Mouse (Mus musculus) G1E (cell line): ENCODE measurements around the gene Txlna. TPM values are rescaled to one million over a fixed set of nuclear protein-coding genes. Genes with fewer than 3 reads are reported as not detected.
A peak's percentile ranks its signal among the peaks of the same experiment; 100 is the strongest.

ENCODE experiments used
- ATAC-seq: 2 replicates; pipeline ENCODE4 v1.8.0; 2016; ENCODE audit warnings: mild to moderate bottlenecking; ENCODE audit not compliant: insufficient number of reproducible peaks, poor library complexity, low FRiP score, severe bottlenecking; ENCODE audit errors: extremely low read depth
- DNase-seq: peaks from one replicate; pipeline ENCODE4 v3.0.0; 2012; ENCODE audit warnings: low spot score
- H3K27me3 ChIP-seq: 2 replicates; pipeline ENCODE4 v1.6.1; 2012; ENCODE audit warnings: mild to moderate bottlenecking, low read length, inconsistent platforms; ENCODE audit not compliant: insufficient read depth
- H3K36me3 ChIP-seq: replicated peaks from 2 replicates; pipeline ENCODE3; 2012; ENCODE audit warnings: mild to moderate bottlenecking, inconsistent platforms
- H3K4me1 ChIP-seq: 2 replicates; pipeline ENCODE4 v1.6.1; 2012; ENCODE audit warnings: low read depth, low read length, inconsistent platforms, mixed read lengths; ENCODE audit not compliant: insufficient read depth
- H3K4me3 ChIP-seq: 2 replicates; pipeline ENCODE4 v1.5.1; 2012; ENCODE audit warnings: low read depth, mild to moderate bottlenecking, inconsistent platforms, low read length, moderate library complexity, mixed read lengths
- H3K9me3 ChIP-seq: replicated peaks from 2 replicates; pipeline ENCODE4 v1.6.1; 2012; ENCODE audit warnings: inconsistent platforms
- CTCF ChIP-seq: IDR thresholded peaks from 2 replicates; pipeline ENCODE4 v1.5.1; 2012; ENCODE audit warnings: low read depth, low read length, inconsistent platforms, mixed read lengths
- GATA1 ChIP-seq: IDR thresholded peaks from 2 replicates; pipeline ENCODE4 v1.6.1; 2012; ENCODE audit warnings: borderline replicate concordance, low read length, inconsistent platforms, mixed read lengths
- GATA2 ChIP-seq: IDR thresholded peaks from 2 replicates; pipeline ENCODE4 v1.6.1; 2012; ENCODE audit warnings: low read depth, low read length, inconsistent platforms, borderline replicate concordance
- POLR2AphosphoS5 ChIP-seq: IDR thresholded peaks from 2 replicates; pipeline ENCODE4 v1.6.1; 2012; ENCODE audit warnings: low read depth, low read length, inconsistent platforms; ENCODE audit not compliant: insufficient replicate concordance
- TAL1 ChIP-seq: conservative IDR thresholded peaks from 2 replicates; pipeline ENCODE4 v1.6.1; 2012; ENCODE audit warnings: low read depth, low read length, inconsistent platforms, mixed read lengths
- polyA plus RNA-seq: library from polyadenylated mRNA; stranded (reverse); fragments of >175 nt; gene quantifications from 2 replicates; pipeline ENCODE4 v1.2.3, GENCODE M21; 2012
- total RNA-seq, 2 experiments: library from RNA; stranded (forward) in 1 of 2; stranded (reverse) in 1 of 2; fragments of 200-1000 nt in 1 of 2; fragments of >200 nt in 1 of 2; fragmentation: Nextera tagmentation in 1 of 2; gene quantifications; 2 replicates each; pipeline ENCODE4 v1.2.3; 2014 to 2017

The Txlna gene
- total and polyA plus RNA-seq, 3 experiments, result 39.7 to 79.6 (median 57.1) TPM

DNA sequence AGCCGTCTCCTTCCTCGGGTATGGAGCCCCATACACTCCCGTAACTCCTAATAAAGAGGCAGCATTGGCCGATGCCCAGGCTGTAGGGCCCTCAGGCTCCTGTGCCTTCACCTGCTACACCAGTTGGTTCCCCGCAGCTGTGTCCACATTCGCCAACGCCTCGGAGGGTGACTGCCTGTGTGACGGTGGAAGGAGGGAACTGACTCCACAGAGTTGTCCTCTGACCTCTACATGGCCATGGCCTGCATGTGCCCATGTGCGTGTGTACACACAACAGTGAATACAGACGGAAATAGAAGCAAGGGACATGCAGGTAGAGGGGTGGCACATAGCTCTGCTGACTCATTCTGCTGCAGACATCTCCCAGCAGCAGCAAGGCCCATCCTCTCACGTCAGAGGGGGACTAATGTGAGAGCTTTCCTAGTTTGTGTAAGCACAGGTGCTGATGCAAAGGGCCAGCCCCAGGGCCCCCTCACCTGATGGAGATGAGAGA, 31.7 kb downstream of the Txlna start:
- DNase-seq (no peak), ATAC-seq (no peak)
- Histone ChIP-seq H3K4me1 (peaks cover 32% of the 10 kb centered on the region), H3K9me3 (no peaks in the 10 kb centered on the region), H3K4me3 (0 out of 2 replicates have a peak overlapping the region, but pooled peaks have one; percentile 4), H3K27me3 (no peaks in the 10 kb centered on the region), H3K36me3 (peaks cover 91% of the 10 kb centered on the region)
- TF ChIP-seq GATA2 (no peak), CTCF (no peak), TAL1 (no peak), GATA1 (no peak)

GRCm38 (mm10) chr4:129608426-129609025, 32.3 kb downstream of the Txlna start:
- Histone ChIP-seq H3K9me3 (no peaks in the 10 kb centered on the region), H3K36me3 (peaks cover 91% of the 10 kb centered on the region), H3K4me3 (no peak overlapping the region), H3K4me1 (peaks cover 35% of the 10 kb centered on the region), H3K27me3 (no peaks in the 10 kb centered on the region)
- ATAC-seq (peak; percentile 76), DNase-seq (peak; percentile 62)
- no peak for TF ChIP-seq TAL1
- no peak for TF ChIP-seq POLR2AphosphoS5
- peak; percentile 71 for TF ChIP-seq CTCF

DNA sequence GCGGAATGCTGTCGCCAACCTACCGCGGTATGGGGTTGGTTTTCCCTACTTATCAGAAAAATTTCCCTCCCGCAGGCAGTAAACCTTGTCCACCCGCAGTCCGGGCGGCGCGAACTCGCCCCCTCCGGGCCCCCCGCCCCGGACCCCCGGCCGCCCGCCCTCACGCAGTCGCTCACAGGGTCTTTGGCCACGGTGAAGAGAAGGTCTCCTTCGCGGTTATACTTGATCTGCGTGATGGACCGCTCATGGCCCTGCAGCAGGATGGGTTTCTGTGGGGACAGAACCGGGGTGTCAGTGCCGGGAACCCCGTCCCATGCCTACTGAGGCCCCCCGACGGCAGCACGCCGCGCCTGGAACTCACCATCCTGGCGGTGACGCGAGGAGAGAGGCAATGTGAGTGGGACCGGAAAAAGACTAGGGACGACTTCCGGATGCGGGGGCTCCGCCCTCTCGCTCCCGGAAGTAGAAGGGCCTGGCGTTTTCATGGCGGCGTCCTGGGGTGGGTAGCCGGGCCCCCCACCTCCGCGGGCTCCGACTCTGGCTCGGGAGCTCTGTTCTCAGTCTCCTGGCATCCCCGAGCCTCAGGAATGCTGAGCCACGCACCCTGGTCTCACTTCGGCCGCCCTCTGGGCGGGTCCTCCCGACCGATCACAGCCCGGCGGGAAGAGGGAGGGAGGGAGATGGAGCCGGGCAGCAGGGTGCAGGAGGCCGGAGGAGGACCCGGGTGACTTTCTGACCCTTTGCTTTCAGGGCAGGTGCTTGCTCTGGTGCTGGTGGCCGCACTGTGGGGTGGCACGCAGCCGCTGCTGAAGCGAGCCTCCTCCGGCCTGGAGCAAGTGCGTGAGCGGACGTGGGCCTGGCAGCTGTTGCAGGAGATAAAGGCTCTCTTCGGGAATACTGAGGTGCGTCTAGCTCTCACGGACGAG, 40.4 kb downstream of the Txlna start, which contains the start of the genes Eif3i and Tmem234:
Gene Eif3i (minus strand): TSS at position 416 of the 926 bp plus-strand sequence.
Gene Tmem234 (plus strand): TSS at position 436 of the 926 bp plus-strand sequence.
- H3K9me3 ChIP-seq, result no peaks in the 10 kb centered on the region
- peaks cover 78% of the 10 kb centered on the region for H3K36me3 ChIP-seq
- peak; percentile 93 for ATAC-seq
- DNase-seq, result peak; percentile 95
- TF ChIP-seq TAL1 (peak; percentile 72), CTCF (no peak), GATA2 (no peak), POLR2AphosphoS5 (no peak), GATA1 (no peak)
- H3K4me3 ChIP-seq, result peak within 1 kb of the TSS; percentile 99
- H3K27me3 ChIP-seq, result no peaks in the 10 kb centered on the region
- H3K4me1 ChIP-seq, result peaks cover 51% of the 10 kb centered on the region

DNA sequence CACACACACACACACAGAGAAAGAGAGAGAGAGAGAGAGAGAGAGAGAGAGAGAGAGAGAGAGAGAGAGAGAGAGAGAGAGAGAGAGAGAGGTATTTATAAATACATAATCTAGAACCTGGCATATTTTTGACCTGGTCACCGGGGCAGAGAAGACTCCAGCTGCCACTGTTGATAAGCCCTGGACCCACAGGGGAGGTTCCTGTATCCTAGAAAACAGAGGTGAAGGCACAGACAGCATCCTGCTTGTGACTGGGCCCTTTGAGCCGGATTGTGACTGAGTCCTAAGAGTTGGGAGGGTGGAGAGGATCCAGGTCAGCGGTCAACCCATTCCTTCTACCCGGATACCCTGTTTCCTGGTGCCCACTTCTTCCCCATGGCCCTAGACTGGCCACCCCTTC, 52.0 kb downstream of the Txlna start:
- peaks cover 8% of the 10 kb centered on the region for H3K4me1 ChIP-seq
- H3K4me3 ChIP-seq, result no peak overlapping the region
- no peak for ATAC-seq
- H3K36me3 ChIP-seq, result peaks cover 46% of the 10 kb centered on the region
- TF ChIP-seq GATA1 (no peak), POLR2AphosphoS5 (no peak), GATA2 (no peak), TAL1 (no peak), CTCF (no peak)
- DNase-seq, result no peak
- peaks cover 5% of the 10 kb centered on the region; the same call in 1 of the 2 replicates for H3K27me3 ChIP-seq
- no peaks in the 10 kb centered on the region for H3K9me3 ChIP-seq

DNA sequence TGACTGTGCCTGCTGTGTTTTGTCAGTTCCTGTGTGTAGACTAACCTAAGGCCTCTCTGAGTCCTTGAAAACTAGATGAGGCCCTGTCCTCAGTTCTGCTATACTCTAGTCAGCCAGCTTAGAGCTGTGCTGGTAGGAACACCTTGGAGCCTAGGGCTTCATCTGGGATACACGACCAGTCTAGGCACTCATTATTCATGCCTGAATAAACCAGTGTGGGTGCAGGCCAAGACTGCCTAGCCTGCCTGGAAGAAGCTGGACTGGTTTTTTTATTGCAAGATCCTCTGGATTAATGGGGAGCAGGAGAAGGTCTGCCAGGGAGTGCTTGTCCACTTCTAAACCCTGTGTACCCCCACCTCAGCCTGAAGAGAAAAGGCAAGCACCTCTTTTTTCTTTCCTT, 53.9 kb downstream of the Txlna start:
- Histone ChIP-seq H3K9me3 (no peaks in the 10 kb centered on the region), H3K4me1 (peaks cover 8% of the 10 kb centered on the region), H3K36me3 (peaks cover 26% of the 10 kb centered on the region), H3K27me3 (peaks cover 5% of the 10 kb centered on the region; the same call in 1 of the 2 replicates), H3K4me3 (no peak overlapping the region)
- ATAC-seq (no peak), DNase-seq (no peak)
- no peak for TF ChIP-seq GATA2

GRCm38 (mm10) chr4:129585773-129586172, 55.1 kb downstream of the Txlna start:
- Histone ChIP-seq H3K36me3 (peaks cover 15% of the 10 kb centered on the region), H3K27me3 (peaks cover 5% of the 10 kb centered on the region; the same call in 1 of the 2 replicates), H3K4me1 (peaks cover 8% of the 10 kb centered on the region), H3K4me3 (no peak overlapping the region), H3K9me3 (no peaks in the 10 kb centered on the region)
- ATAC-seq (no peak), DNase-seq (no peak)
- TF ChIP-seq GATA1, result no peak
- no peak for TF ChIP-seq POLR2AphosphoS5
- no peak for TF ChIP-seq TAL1
